Mouse (Mus musculus) kidney, adult 2 months (tissue): ENCODE measurements at regions not wholly inside any gene's neighbourhood (a gene's known extent, or its start where the extent isn't known, plus 50 kb on each side); places are given as distances from the start of the nearest gene placed in this dataset.

ENCODE experiments used
- CTCF ChIP-seq: fragments of 200-500 bp; conservative IDR thresholded peaks from 2 replicates; pipeline ENCODE4 v1.5.1; 2011; ENCODE audit warnings: low read depth, mild to moderate bottlenecking, control low read depth, low read length, moderate library complexity, mixed read lengths; ENCODE audit not compliant: insufficient read depth, insufficient read length
- POLR2A ChIP-seq: fragments of 200-500 bp; IDR thresholded peaks from one replicate; pipeline ENCODE4 v1.6.1; 2011; ENCODE audit warnings: low read depth, low read length, control low read depth

DNA sequence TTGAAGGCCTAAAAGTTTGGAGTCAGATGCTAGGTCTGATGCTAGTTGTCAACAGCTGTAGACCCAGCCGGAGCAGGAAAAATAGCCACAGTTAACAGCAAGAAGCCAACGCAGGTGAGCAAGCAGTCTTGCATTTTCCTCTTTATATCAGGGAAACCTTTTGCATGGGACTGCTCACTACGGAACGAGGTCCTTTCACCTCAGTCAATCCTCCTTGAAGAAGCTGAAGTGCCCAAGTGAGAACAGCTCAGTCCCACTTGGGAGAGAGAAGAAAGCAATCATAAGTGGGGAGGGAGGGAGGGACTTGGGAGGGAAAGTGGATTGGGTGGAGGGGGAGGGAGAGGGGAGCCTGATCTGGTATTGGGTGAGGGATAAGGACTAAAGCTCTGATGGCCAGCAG, 107.6 kb downstream of the Kcnj2 start:
- no peak for TF ChIP-seq CTCF
- no peak for TF ChIP-seq POLR2A
